Mouse (Mus musculus): ENCODE measurements around the gene Atl1. TPM values are rescaled to one million over a fixed set of nuclear protein-coding genes. Genes with fewer than 3 reads are reported as not detected.

The Atl1 gene
- total RNA-seq, 2 experiments from 2014 or later: 195 TPM

- TF ChIP-seq CTCF (conservative IDR thresholded peaks at IDR 0.05): no peak
- Histone ChIP-seq H3K27ac (peak overlapping the region; percentile 98), H3K4me3 (peak overlapping the region; percentile 84; the same call in 1 of the 2 replicates)
- DNase-seq (ENCODE audit: low spot score in 2 of 2): no peak
These were observed 2.4 kb upstream of the Atl1 start for GRCm38 (mm10) chr12:69890051-69890450.

GRCm38 (mm10) chr12:69890476-69890875 lies 1.9 kb upstream of the Atl1 start:
- H3K27ac ChIP-seq: peak overlapping the region; percentile 98

DNA sequence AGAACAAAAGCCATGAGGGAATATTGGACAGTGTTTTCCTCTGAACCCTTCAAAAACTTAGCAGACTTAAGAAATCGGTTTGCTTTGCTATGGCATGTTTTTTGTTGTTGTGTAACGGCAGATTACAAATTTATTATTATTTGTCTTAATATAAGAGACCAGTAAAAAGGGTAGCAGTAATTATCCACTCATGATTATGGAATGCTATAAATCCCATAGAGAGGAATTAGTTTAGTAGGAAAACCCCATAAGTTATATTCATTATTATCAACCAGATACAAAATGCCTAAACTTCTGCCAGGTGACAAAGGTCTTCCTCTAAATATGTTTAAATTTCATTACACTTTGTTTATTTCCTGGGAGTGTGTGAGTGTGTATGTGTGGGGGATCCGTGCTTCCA lies 693 bp upstream of the Atl1 start:
- H3K27ac ChIP-seq: peak overlapping the region; percentile 98

More at GRCm38 (mm10) chr12:69890476-69890875, 1.9 kb upstream of the Atl1 start:
- no peak for TF ChIP-seq CTCF (conservative IDR thresholded peaks at IDR 0.05)
- peak overlapping the region; percentile 84 for H3K4me3 ChIP-seq
- DNase-seq (ENCODE audit: low spot score in 2 of 2): no peak

DNA sequence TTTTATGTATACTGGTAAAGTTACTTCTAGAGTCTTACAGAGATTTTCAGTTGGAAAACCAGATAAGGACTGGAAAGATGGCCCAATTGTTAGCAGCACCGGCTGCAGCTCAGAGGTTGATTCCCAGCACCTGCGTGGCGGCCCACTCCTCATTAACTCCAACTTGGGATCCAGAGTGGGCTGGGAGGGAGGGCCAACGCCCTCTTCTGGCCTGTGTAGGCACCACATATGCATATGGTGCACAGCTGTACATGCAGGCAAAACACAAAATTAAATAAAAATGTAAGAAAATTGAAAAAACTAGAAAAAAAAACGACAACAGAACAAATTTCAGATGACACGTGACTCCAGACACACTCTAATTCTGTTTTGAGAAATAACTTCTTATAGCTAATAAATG lies 1.5 kb downstream of the Atl1 start:
- TF ChIP-seq CTCF (conservative IDR thresholded peaks at IDR 0.05): peak; percentile 62
- no peak for DNase-seq (ENCODE audit: low spot score in 2 of 2)
- no peak overlapping the region for H3K27ac ChIP-seq
- peak overlapping the region; percentile 84 for H3K4me3 ChIP-seq

More for the DNA sequence above, 693 bp upstream of the Atl1 start:
- TF ChIP-seq CTCF (conservative IDR thresholded peaks at IDR 0.05): no peak
- peak overlapping the region; percentile 84 for H3K4me3 ChIP-seq
- DNase-seq (ENCODE audit: low spot score in 2 of 2): no peak

DNA sequence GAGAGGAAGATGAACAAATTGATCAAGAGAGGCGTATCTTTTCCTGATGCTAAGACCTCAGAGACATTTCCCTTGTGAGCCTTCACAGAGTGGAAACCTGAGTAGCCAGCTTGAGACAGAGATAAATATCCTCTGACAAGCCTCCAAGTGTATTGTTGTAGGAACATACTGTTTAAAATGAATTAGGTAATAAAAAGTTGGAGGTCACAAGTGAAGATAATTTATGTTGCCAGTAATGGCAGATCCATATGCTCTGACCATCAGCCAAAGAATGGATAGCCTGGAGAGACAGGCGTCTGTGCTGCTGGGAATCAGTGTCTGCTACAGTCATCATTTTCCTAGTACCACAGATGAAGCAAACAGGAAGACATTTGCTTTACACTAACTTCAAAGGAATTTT lies 2.6 kb downstream of the Atl1 start:
- DNase-seq (ENCODE audit: low spot score in 2 of 2): no peak
- no peak overlapping the region for H3K4me3 ChIP-seq
- no peak for TF ChIP-seq CTCF (conservative IDR thresholded peaks at IDR 0.05)
- H3K27ac ChIP-seq: no peak overlapping the region

- DNase-seq (ENCODE audit: low spot score in 2 of 2): no peak
- TF ChIP-seq CTCF (conservative IDR thresholded peaks at IDR 0.05): no peak
- Histone ChIP-seq H3K4me3 (no peak overlapping the region), H3K27ac (no peak overlapping the region)
These were observed 5.7 kb downstream of the Atl1 start for GRCm38 (mm10) chr12:69898119-69898518.

DNA sequence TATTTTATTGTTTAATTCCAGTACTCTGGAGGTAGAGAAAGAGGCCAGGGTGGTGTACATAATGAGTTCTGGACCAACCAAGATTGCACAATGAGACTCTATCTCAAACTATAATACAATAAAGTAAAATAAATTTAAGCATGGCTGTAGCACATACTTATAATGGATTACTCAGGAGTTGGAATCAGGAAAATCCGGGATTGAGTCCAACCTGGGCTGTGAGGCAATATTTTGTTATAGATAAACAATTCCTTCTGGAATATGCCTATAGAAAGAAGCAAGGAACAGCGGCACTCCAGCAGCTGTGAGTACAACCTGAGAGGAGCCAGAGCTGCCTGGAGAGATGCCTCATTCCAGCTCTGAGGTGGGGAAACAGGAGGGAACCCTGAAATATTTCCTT lies 12.6 kb downstream of the Atl1 start:
- H3K27ac ChIP-seq: no peak overlapping the region
- H3K4me3 ChIP-seq: no peak overlapping the region
- TF ChIP-seq CTCF (conservative IDR thresholded peaks at IDR 0.05): no peak
- no peak for DNase-seq (ENCODE audit: low spot score in 2 of 2)

DNA sequence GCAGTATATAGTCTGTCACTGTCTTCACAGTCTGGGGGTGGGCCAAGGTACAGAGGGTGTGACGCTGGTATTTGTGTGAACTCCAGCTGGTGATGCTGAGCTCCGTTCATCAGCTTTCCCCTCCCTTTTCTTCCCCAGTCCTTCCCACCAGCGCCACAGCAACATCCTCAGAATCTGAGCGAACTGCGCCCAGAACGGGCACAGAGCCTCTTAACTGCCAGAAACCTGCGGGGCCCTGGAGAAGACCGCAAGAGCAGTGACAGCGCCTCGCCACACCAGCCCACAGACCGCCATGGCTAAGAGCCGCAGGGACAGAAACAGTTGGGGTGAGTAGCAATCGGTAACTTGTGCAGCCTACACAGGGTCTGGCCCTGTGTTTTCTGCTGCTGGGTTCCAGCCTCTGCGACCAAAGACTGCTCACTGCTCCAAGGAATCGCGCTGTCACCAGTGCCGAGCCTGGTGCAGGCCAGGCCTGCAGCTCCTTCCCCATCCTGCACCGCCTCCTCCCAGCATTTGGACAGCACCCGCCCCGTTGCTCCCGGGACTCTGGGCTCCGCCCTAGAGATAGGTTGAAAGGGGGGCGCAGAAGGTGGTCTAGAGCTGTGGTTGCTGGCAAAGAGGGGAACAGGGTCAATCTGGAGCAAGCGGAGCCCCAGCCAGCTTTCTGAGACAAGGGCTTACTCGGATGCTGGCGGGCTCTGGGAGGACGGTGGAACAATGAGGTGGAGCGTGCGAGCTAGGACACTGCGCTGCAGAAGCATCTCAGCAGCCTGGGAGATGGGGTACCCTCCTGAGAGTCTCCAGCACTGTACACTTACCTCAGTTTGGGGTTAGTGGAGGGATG lies 15.5 kb downstream of the Atl1 start:
- peak; percentile 77 to 80 for DNase-seq (ENCODE audit: low spot score in 2 of 2)

GRCm38 (mm10) chr12:69908511-69908900 lies 16.1 kb downstream of the Atl1 start:
- peak overlapping the region; percentile 98 for H3K27ac ChIP-seq
- H3K4me3 ChIP-seq: peak overlapping the region; percentile 65
- no peak for TF ChIP-seq CTCF (conservative IDR thresholded peaks at IDR 0.05)
- DNase-seq (ENCODE audit: low spot score in 2 of 2): peak; percentile 77 to 87

More for the DNA sequence above, 15.5 kb downstream of the Atl1 start:
- H3K27ac ChIP-seq: peak overlapping the region; percentile 98
- peak overlapping the region; percentile 65 for H3K4me3 ChIP-seq
- TF ChIP-seq CTCF (conservative IDR thresholded peaks at IDR 0.05): peak; percentile 15

GRCm38 (mm10) chr12:69911906-69912305 lies 19.5 kb downstream of the Atl1 start:
- Histone ChIP-seq H3K27ac (no peak overlapping the region), H3K4me3 (no peak overlapping the region)
- DNase-seq (ENCODE audit: low spot score in 2 of 2): no peak
- no peak for TF ChIP-seq CTCF (conservative IDR thresholded peaks at IDR 0.05)

- TF ChIP-seq CTCF (conservative IDR thresholded peaks at IDR 0.05): no peak
These were observed 20.3 kb downstream of the Atl1 start for GRCm38 (mm10) chr12:69912737-69913136.

DNA sequence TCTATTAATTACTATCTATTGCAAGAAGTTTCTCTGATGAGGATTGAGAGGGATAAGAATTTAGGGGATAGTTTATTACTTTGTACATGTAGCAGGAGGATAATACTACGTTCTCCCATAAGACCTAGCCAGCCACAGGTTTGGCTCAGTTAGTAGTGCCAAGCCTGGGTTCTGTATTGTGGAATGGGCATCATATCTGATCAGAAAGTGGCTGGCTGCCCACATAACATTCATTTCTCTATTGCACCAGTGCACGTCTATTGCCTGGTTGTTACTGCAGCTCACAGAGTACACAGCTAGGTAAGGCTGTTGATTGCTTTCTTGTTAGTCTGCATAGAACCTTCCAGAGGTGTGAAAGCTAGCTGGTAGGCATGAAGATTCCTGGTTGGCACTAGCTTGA lies 25.5 kb downstream of the Atl1 start:
- DNase-seq (ENCODE audit: low spot score in 2 of 2): no peak
- H3K4me3 ChIP-seq: no peak overlapping the region
- H3K27ac ChIP-seq: no peak overlapping the region
- TF ChIP-seq CTCF (conservative IDR thresholded peaks at IDR 0.05): no peak

More at GRCm38 (mm10) chr12:69912737-69913136, 20.3 kb downstream of the Atl1 start:
- no peak overlapping the region for H3K27ac ChIP-seq
- no peak for DNase-seq (ENCODE audit: low spot score in 2 of 2)
- H3K4me3 ChIP-seq: no peak overlapping the region

- no peak overlapping the region for H3K27ac ChIP-seq
- DNase-seq (ENCODE audit: low spot score in 2 of 2): no peak
- no peak for TF ChIP-seq CTCF (conservative IDR thresholded peaks at IDR 0.05)
- H3K4me3 ChIP-seq: no peak overlapping the region
These were observed 29.7 kb downstream of the Atl1 start for GRCm38 (mm10) chr12:69922099-69922498.

GRCm38 (mm10) chr12:69923128-69923527 lies 30.7 kb downstream of the Atl1 start:
- no peak for DNase-seq (ENCODE audit: low spot score in 2 of 2)
- TF ChIP-seq CTCF (conservative IDR thresholded peaks at IDR 0.05): peak; percentile 54
- no peak overlapping the region for H3K27ac ChIP-seq
- H3K4me3 ChIP-seq: no peak overlapping the region

All from layer of hippocampus, adult 2 months (tissue).